Mouse (Mus musculus) CH12.LX (cell line): Measurements from ENCODE around the gene Cdkn2d. TPM values are rescaled to one million over a fixed set of nuclear protein-coding genes. Genes with fewer than 3 reads are reported as not detected.

ENCODE experiments used
- DNase-seq: peaks from one replicate; pipeline ENCODE4 v3.0.0-alpha.2; 2013; ENCODE audit errors: extremely low read depth
- H3K27ac ChIP-seq: 2 replicates; pipeline ENCODE4 v1.5.1; 2012; ENCODE audit warnings: low read depth, mild to moderate bottlenecking, control low read depth, moderate library complexity; ENCODE audit not compliant: insufficient read depth
- H3K27me3 ChIP-seq: replicated peaks from 2 replicates; pipeline ENCODE3; 2012; ENCODE audit warnings: inconsistent platforms
- H3K36me3 ChIP-seq, 2 experiments: replicated peaks in 1 of 2; 2 replicates each; pipeline versions ENCODE3 to v1.6.1; 2012; ENCODE audit warnings: inconsistent platforms in 1 of 2, low read length in 1 of 2, mild to moderate bottlenecking in 1 of 2, mixed read lengths in 1 of 2, moderate library complexity in 1 of 2; ENCODE audit not compliant: control insufficient read depth in 1 of 2, insufficient read depth in 1 of 2
- H3K4me1 ChIP-seq, 2 experiments: 2 replicates each; pipeline ENCODE4 v1.6.1; 2012; ENCODE audit warnings: inconsistent platforms in 1 of 2, moderate library complexity in 1 of 2; ENCODE audit not compliant: insufficient read depth in 2 of 2, control insufficient read depth in 1 of 2
- H3K4me2 ChIP-seq: 2 replicates; pipeline ENCODE4 v1.6.1; 2012; ENCODE audit warnings: low read depth, mild to moderate bottlenecking, control low read depth; ENCODE audit not compliant: poor library complexity, insufficient read depth, severe bottlenecking
- H3K4me3 ChIP-seq, 3 experiments: fragments of 150-350 bp in 1 of 3; sonication (generic) in 1 of 3; replicated peaks in 1 of 3; 2 replicates each; pipeline versions ENCODE3 to v1.5.1; 2011 to 2012; ENCODE audit warnings: low read depth in 2 of 3, low read length in 2 of 3, mild to moderate bottlenecking in 2 of 3, moderate library complexity in 2 of 3, control low read depth in 1 of 3, improper control_type of control experiment in 1 of 3, inconsistent platforms in 1 of 3, mixed read lengths in 1 of 3; ENCODE audit not compliant: poor library complexity in 1 of 3
- H3K79me2 ChIP-seq: replicated peaks from 2 replicates; pipeline ENCODE4 v1.6.1; 2012; ENCODE audit warnings: mild to moderate bottlenecking, moderate library complexity; ENCODE audit not compliant: control insufficient read depth, poor library complexity, insufficient read depth, severe bottlenecking; ENCODE audit errors: extremely low read depth
- H3K9ac ChIP-seq: 2 replicates; pipeline ENCODE4 v1.6.1; 2012; ENCODE audit warnings: low read depth, mild to moderate bottlenecking, control low read depth, moderate library complexity; ENCODE audit not compliant: insufficient read depth
- H3K9me3 ChIP-seq: replicated peaks from 2 replicates; pipeline ENCODE3; 2012; ENCODE audit warnings: low read length, inconsistent platforms, mixed read lengths
- BHLHE40 ChIP-seq: IDR thresholded peaks from 2 replicates; pipeline ENCODE4 v1.6.1; 2011; ENCODE audit warnings: mild to moderate bottlenecking, low read depth, low read length, improper control_type of control experiment
- CHD1 ChIP-seq: IDR thresholded peaks from 2 replicates; pipeline ENCODE4 v1.6.1; 2012; ENCODE audit warnings: low read depth, low read length, improper control_type of control experiment, inconsistent platforms
- CHD2 ChIP-seq: IDR thresholded peaks from 2 replicates; pipeline ENCODE4 v1.6.1; 2011; ENCODE audit warnings: low read length, improper control_type of control experiment
- CTCF ChIP-seq, 2 experiments: IDR thresholded peaks in 1 of 2; conservative IDR thresholded peaks in 1 of 2; 2 replicates each; pipeline ENCODE4 v1.5.1; 2011 to 2012; ENCODE audit warnings: low read depth in 2 of 2, low read length in 2 of 2, improper control_type of control experiment in 1 of 2, inconsistent platforms in 1 of 2, mild to moderate bottlenecking in 1 of 2, moderate library complexity in 1 of 2
- E2F4 ChIP-seq: IDR thresholded peaks from 2 replicates; pipeline ENCODE4 v1.6.1; 2011; ENCODE audit warnings: low read depth, low read length, improper control_type of control experiment; ENCODE audit not compliant: insufficient replicate concordance
- ELF1 ChIP-seq: IDR thresholded peaks from 2 replicates; pipeline ENCODE4 v1.6.1; 2014; ENCODE audit warnings: low read depth, mild to moderate bottlenecking, inconsistent platforms, low read length, improper control_type of control experiment
- EP300 ChIP-seq: IDR thresholded peaks from 2 replicates; pipeline ENCODE4 v1.6.1; 2011; ENCODE audit warnings: low read length, improper control_type of control experiment
- HCFC1 ChIP-seq: IDR thresholded peaks from 2 replicates; pipeline ENCODE4 v1.6.1; 2012; ENCODE audit warnings: low read depth, mild to moderate bottlenecking, inconsistent platforms, low read length, improper control_type of control experiment
- IRF4 ChIP-seq: IDR thresholded peaks from 2 replicates; pipeline ENCODE4 v1.6.1; 2014; ENCODE audit warnings: low read depth, mild to moderate bottlenecking, inconsistent platforms, low read length, improper control_type of control experiment
- JUN ChIP-seq: IDR thresholded peaks from 2 replicates; pipeline ENCODE4 v1.6.1; 2011; ENCODE audit warnings: low read depth, mild to moderate bottlenecking, low read length, improper control_type of control experiment, moderate library complexity; ENCODE audit not compliant: insufficient read depth
- JUND ChIP-seq: conservative IDR thresholded peaks from 2 replicates; pipeline ENCODE4 v1.6.1; 2011; ENCODE audit warnings: low read depth, low read length, improper control_type of control experiment
- KAT2A ChIP-seq: IDR thresholded peaks from 2 replicates; pipeline ENCODE4 v1.6.1; 2012; ENCODE audit warnings: low read length, improper control_type of control experiment, inconsistent platforms; ENCODE audit not compliant: insufficient replicate concordance
- MAFK ChIP-seq: IDR thresholded peaks from 2 replicates; pipeline ENCODE4 v1.6.1; 2011; ENCODE audit warnings: low read length, improper control_type of control experiment; ENCODE audit not compliant: insufficient replicate concordance
- MAX ChIP-seq: IDR thresholded peaks from 2 replicates; pipeline ENCODE4 v1.6.1; 2011; ENCODE audit warnings: low read length, improper control_type of control experiment
- MAZ ChIP-seq: IDR thresholded peaks from 2 replicates; pipeline ENCODE4 v1.6.1; 2012; ENCODE audit warnings: low read depth, mild to moderate bottlenecking, inconsistent platforms, low read length, improper control_type of control experiment, moderate library complexity
- MEF2A ChIP-seq: IDR thresholded peaks from 2 replicates; pipeline ENCODE4 v1.6.1; 2014; ENCODE audit warnings: low read depth, mild to moderate bottlenecking, inconsistent platforms, low read length, improper control_type of control experiment, borderline replicate concordance
- MXI1 ChIP-seq: IDR thresholded peaks from 2 replicates; pipeline ENCODE4 v1.6.1; 2011; ENCODE audit warnings: mild to moderate bottlenecking, low read depth, low read length, improper control_type of control experiment
- MYC ChIP-seq: IDR thresholded peaks from 2 replicates; pipeline ENCODE4 v1.6.1; 2011; ENCODE audit warnings: low read depth, mild to moderate bottlenecking, improper control_type of control experiment, low read length
- NELFE ChIP-seq: IDR thresholded peaks from 2 replicates; pipeline ENCODE4 v1.6.1; 2011; ENCODE audit warnings: low read depth, low read length, improper control_type of control experiment
- NRF1 ChIP-seq: IDR thresholded peaks from 2 replicates; pipeline ENCODE4 v1.6.1; 2014; ENCODE audit warnings: low read depth, mild to moderate bottlenecking, inconsistent platforms, low read length, improper control_type of control experiment, moderate library complexity
- RAD21 ChIP-seq: IDR thresholded peaks from 2 replicates; pipeline ENCODE4 v1.6.1; 2011; ENCODE audit warnings: low read depth, mild to moderate bottlenecking, low read length, improper control_type of control experiment, moderate library complexity
- RCOR1 ChIP-seq: conservative IDR thresholded peaks from 2 replicates; pipeline ENCODE4 v1.6.1; 2012; ENCODE audit warnings: low read depth, mild to moderate bottlenecking, inconsistent platforms, low read length, improper control_type of control experiment
- SIN3A ChIP-seq: IDR thresholded peaks from 2 replicates; pipeline ENCODE4 v1.6.1; 2012; ENCODE audit warnings: low read length, improper control_type of control experiment, inconsistent platforms
- SMC3 ChIP-seq: IDR thresholded peaks from 2 replicates; pipeline ENCODE4 v1.6.1; 2011; ENCODE audit warnings: low read depth, low read length, improper control_type of control experiment
- TBP ChIP-seq: conservative IDR thresholded peaks from 2 replicates; pipeline ENCODE4 v1.6.1; 2011; ENCODE audit warnings: low read depth, low read length, improper control_type of control experiment
- TCF12 ChIP-seq: IDR thresholded peaks from 2 replicates; pipeline ENCODE4 v1.6.1; 2014; ENCODE audit warnings: low read depth, mild to moderate bottlenecking, inconsistent platforms, low read length, improper control_type of control experiment
- UBTF ChIP-seq: IDR thresholded peaks from 2 replicates; pipeline ENCODE4 v1.6.1; 2012; ENCODE audit warnings: low read depth, mild to moderate bottlenecking, inconsistent platforms, low read length, improper control_type of control experiment, moderate library complexity
- USF1 ChIP-seq: IDR thresholded peaks from 2 replicates; pipeline ENCODE4 v1.6.1; 2014; ENCODE audit warnings: low read depth, mild to moderate bottlenecking, inconsistent platforms, low read length, improper control_type of control experiment
- USF2 ChIP-seq: conservative IDR thresholded peaks from 2 replicates; pipeline ENCODE4 v1.6.1; 2011; ENCODE audit warnings: low read depth, low read length, improper control_type of control experiment
- ZC3H11A ChIP-seq: IDR thresholded peaks from 2 replicates; pipeline ENCODE4 v1.6.1; 2012; ENCODE audit warnings: low read depth, mild to moderate bottlenecking, inconsistent platforms, low read length, improper control_type of control experiment
- ZKSCAN1 ChIP-seq: IDR thresholded peaks from 2 replicates; pipeline ENCODE4 v1.6.1; 2012; ENCODE audit warnings: low read depth, inconsistent platforms, low read length, improper control_type of control experiment, borderline replicate concordance
- ZMIZ1 ChIP-seq: IDR thresholded peaks from 2 replicates; pipeline ENCODE4 v1.6.1; 2012; ENCODE audit warnings: low read depth, mild to moderate bottlenecking, inconsistent platforms, low read length, improper control_type of control experiment
- ZNF384 ChIP-seq: IDR thresholded peaks from 2 replicates; pipeline ENCODE4 v1.6.1; 2012; ENCODE audit warnings: low read depth, low read length, improper control_type of control experiment, inconsistent platforms
- dilution Hi-C: fragments of 300-500 bp; cut with MboI; formaldehyde crosslinking; loops from 2 replicates; pipeline ENCODE4 v1.14.3; 2020; ENCODE audit warnings: low sequenced_read_pairs; ENCODE audit not compliant: extremely low pct_unique_long_range_greater_than_20kb, extremely low pct_ligation_motif_present
- in situ Hi-C: fragments of 300-500 bp; cut with MboI; formaldehyde crosslinking; loops from 3 replicates; pipeline ENCODE4 v1.14.3; 2019; ENCODE audit warnings: low sequenced_read_pairs, low pct_ligation_motif_present, low pct_unique_long_range_greater_than_20kb, mixed read lengths
- polyA plus RNA-seq: library from polyadenylated mRNA; unstranded; fragments of >175 nt; gene quantifications from 2 replicates; pipeline ENCODE4 v1.2.1, GENCODE M21; 2012; ENCODE audit warnings: low read depth; ENCODE audit not compliant: insufficient read length
- total RNA-seq, 2 experiments: library from RNA; depleted of rRNA; stranded (reverse); fragments of 300-350 nt in 1 of 2; fragments of >200 nt in 1 of 2; gene quantifications; 2 replicates each; pipeline ENCODE4 v1.2.3; 2012 to 2014

The Cdkn2d gene
- total and polyA plus RNA-seq, 3 experiments: 2.9 to 12.6 (median 7.1) TPM

GRCm38 (mm10) chr9:21243826-21244427, 47.3 kb downstream of the Cdkn2d start:
- peaks cover 2 to 12% of the 10 kb centered on the region in 2 experiments; a peak in 3 of 4 replicates for H3K4me1 ChIP-seq
- no peaks in the 10 kb centered on the region for H3K79me2 ChIP-seq
- peaks cover 4% of the 10 kb centered on the region for H3K27me3 ChIP-seq
- H3K9ac ChIP-seq: no peak overlapping the region
- no peaks in the 10 kb centered on the region for H3K36me3 ChIP-seq
- DNase-seq: no peak
- no peak overlapping the region for H3K4me2 ChIP-seq
- H3K9me3 ChIP-seq: peaks cover 9% of the 10 kb centered on the region
- in situ Hi-C loops (no loop called here), dilution Hi-C loops (no loop called here)
- no peak overlapping the region for H3K4me3 ChIP-seq
- H3K27ac ChIP-seq: no peak overlapping the region
- no peak for TF ChIP-seq HCFC1

GRCm38 (mm10) chr9:21241343-21241742, 49.9 kb downstream of the Cdkn2d start:
- Histone ChIP-seq H3K4me2 (no peak overlapping the region), H3K9ac (no peak overlapping the region), H3K4me3 (no peak overlapping the region), H3K79me2 (peaks cover 18% of the 10 kb centered on the region), H3K27ac (no peak overlapping the region), H3K27me3 (peaks cover 4% of the 10 kb centered on the region), H3K9me3 (peaks cover 9% of the 10 kb centered on the region), H3K4me1 (peaks cover 9 to 24% of the 10 kb centered on the region in 2 experiments), H3K36me3 (peaks cover 0 to 7% of the 10 kb centered on the region in 2 experiments)
- dilution Hi-C loops: no loop called here
- in situ Hi-C loops: no loop called here
- DNase-seq: peak; percentile 92
- peak; percentile 26; the same call in 1 of the 2 replicates for TF ChIP-seq ZNF384
- TF ChIP-seq TCF12: peak; percentile 61; the same call in 1 of the 2 replicates
- TF ChIP-seq MAX: no peak
- TF ChIP-seq ZMIZ1: no peak
- peak; percentile 81; the same call in 1 of the 2 replicates for TF ChIP-seq NELFE
- no peak for TF ChIP-seq USF2
- TF ChIP-seq KAT2A: no peak
- no peak for TF ChIP-seq JUN
- TF ChIP-seq NRF1: no peak
- no peak for TF ChIP-seq CHD1
- no peak for TF ChIP-seq ELF1
- TF ChIP-seq TBP: no peak
- TF ChIP-seq MYC: 0 out of 2 replicates have a peak, but pooled peaks have one; percentile 37
- TF ChIP-seq ZC3H11A: no peak
- no peak for TF ChIP-seq EP300
- TF ChIP-seq JUND: no peak
- TF ChIP-seq USF1: no peak
- no peak for TF ChIP-seq UBTF
- 0 out of 2 replicates have a peak, but pooled peaks have one; percentile 19 for TF ChIP-seq BHLHE40
- TF ChIP-seq MAZ: no peak
- TF ChIP-seq ZKSCAN1: no peak
- peak; percentile 89 for TF ChIP-seq SMC3
- no peak for TF ChIP-seq CHD2
- TF ChIP-seq MEF2A: peak; percentile 38; the same call in 1 of the 2 replicates
- TF ChIP-seq MAFK: no peak
- TF ChIP-seq RCOR1: no peak
- peak; percentile 41; the same call in 1 of the 2 replicates for TF ChIP-seq IRF4
- TF ChIP-seq CTCF (conservative IDR thresholded peaks at IDR 0.05 in 1 of 2, IDR thresholded peaks at IDR 0.05 in 1 of 2; ENCODE audit: low read depth in 2 of 2, low read length in 2 of 2): peak; percentile 85 to 100
- no peak for TF ChIP-seq MXI1
- peak; percentile 34; the same call in 1 of the 2 replicates for TF ChIP-seq SIN3A
- TF ChIP-seq RAD21: peak; percentile 74
- TF ChIP-seq E2F4: no peak
